Mouse (Mus musculus) ovary, postnatal 10 days (tissue): ENCODE data around the gene Wfikkn1.

ENCODE experiments used
- DNase-seq: peaks from one replicate; pipeline ENCODE4 v3.0.0; 2022; ENCODE audit warnings: low spot score

Wfikkn1 gene

GRCm38 (mm10) chr17:25880196-25880910, at the start of gene Wfikkn1:
Wfikkn1 (minus strand) TSS chr17:25880858.
- DNase-seq: no peak

- no peak for DNase-seq
These were observed 44.7 kb upstream of the Wfikkn1 start for GRCm38 (mm10) chr17:25925348-25925747.

GRCm38 (mm10) chr17:25922120-25922519, 41.5 kb upstream of the Wfikkn1 start:
- DNase-seq: no peak

GRCm38 (mm10) chr17:25919786-25920642, 39.4 kb upstream of the Wfikkn1 start:
- peak; percentile 99 for DNase-seq

GRCm38 (mm10) chr17:25919144-25919785, 38.6 kb upstream of the Wfikkn1 start, which contains the start of gene Rab40c:
Rab40c (minus strand) TSS chr17:25919727.
- peak; percentile 33 for DNase-seq

- no peak for DNase-seq
These were observed 37.5 kb upstream of the Wfikkn1 start for GRCm38 (mm10) chr17:25918037-25918750.

- DNase-seq: no peak
These were observed 36.4 kb upstream of the Wfikkn1 start for GRCm38 (mm10) chr17:25916931-25917647.

- no peak for DNase-seq
These were observed 33.6 kb upstream of the Wfikkn1 start for GRCm38 (mm10) chr17:25914295-25914694.

GRCm38 (mm10) chr17:25913877-25914275, 33.2 kb upstream of the Wfikkn1 start:
- no peak for DNase-seq

- no peak for DNase-seq
These were observed 32.7 kb upstream of the Wfikkn1 start for GRCm38 (mm10) chr17:25913186-25913876.

GRCm38 (mm10) chr17:25911816-25912215, 31.2 kb upstream of the Wfikkn1 start:
- no peak for DNase-seq

GRCm38 (mm10) chr17:25907640-25908039, 27.0 kb upstream of the Wfikkn1 start:
- no peak for DNase-seq

GRCm38 (mm10) chr17:25903061-25903460, 22.4 kb upstream of the Wfikkn1 start:
- DNase-seq: no peak

- no peak for DNase-seq
These were observed 19.5 kb upstream of the Wfikkn1 start for GRCm38 (mm10) chr17:25900193-25900592.

GRCm38 (mm10) chr17:25895891-25896290, 15.2 kb upstream of the Wfikkn1 start:
- no peak for DNase-seq

GRCm38 (mm10) chr17:25895415-25895814, 14.8 kb upstream of the Wfikkn1 start:
- no peak for DNase-seq

GRCm38 (mm10) chr17:25893975-25894617, 13.4 kb upstream of the Wfikkn1 start:
- peak; percentile 29 for DNase-seq

GRCm38 (mm10) chr17:25888837-25889236, 8.2 kb upstream of the Wfikkn1 start:
- no peak for DNase-seq

GRCm38 (mm10) chr17:25887467-25887866, 6.8 kb upstream of the Wfikkn1 start:
- no peak for DNase-seq

GRCm38 (mm10) chr17:25886806-25887205, 6.1 kb upstream of the Wfikkn1 start:
- DNase-seq: no peak
